Mouse (Mus musculus) neural tube, embryonic 13.5 days (tissue): Measurements from ENCODE around the gene M1ap. TPM values are rescaled to one million over a fixed set of nuclear protein-coding genes. Genes with fewer than 3 reads are reported as not detected.

Source experiments
- ATAC-seq: fragments of 200-750 bp; cut with Nextera tagmentation; 2 replicates; pipeline ENCODE4 v1.8.0; 2017; ENCODE audit warnings: low read depth, mild to moderate bottlenecking, moderate TSS enrichment, moderate library complexity
- H3K27ac ChIP-seq: fragments of 300-500 bp; sonication (generic); replicated peaks from 2 replicates; pipeline ENCODE4 v1.5.1; 2015; ENCODE audit warnings: moderate library complexity, mild to moderate bottlenecking, inconsistent platforms
- H3K27me3 ChIP-seq: fragments of 300-500 bp; sonication (generic); 2 replicates; pipeline ENCODE4 v1.6.1; 2015; ENCODE audit warnings: mild to moderate bottlenecking, inconsistent platforms
- H3K36me3 ChIP-seq: fragments of 300-500 bp; sonication (generic); 2 replicates; pipeline ENCODE4 v1.6.1; 2015; ENCODE audit warnings: mild to moderate bottlenecking, inconsistent platforms
- H3K4me1 ChIP-seq: fragments of 300-500 bp; sonication (generic); replicated peaks from 2 replicates; pipeline ENCODE4 v1.6.1; 2015; ENCODE audit warnings: inconsistent platforms
- H3K4me2 ChIP-seq: fragments of 300-500 bp; sonication (generic); 2 replicates; pipeline ENCODE4 v1.6.1; 2015; ENCODE audit warnings: inconsistent platforms, mild to moderate bottlenecking, moderate library complexity
- H3K4me3 ChIP-seq: fragments of 300-500 bp; sonication (generic); 2 replicates; pipeline ENCODE4 v1.5.1; 2015; ENCODE audit warnings: mild to moderate bottlenecking, inconsistent platforms
- H3K9ac ChIP-seq: fragments of 300-500 bp; sonication (generic); 2 replicates; pipeline ENCODE4 v1.6.1; 2015; ENCODE audit warnings: moderate library complexity, mild to moderate bottlenecking, inconsistent platforms
- H3K9me3 ChIP-seq: fragments of 300-500 bp; sonication (generic); 2 replicates; pipeline ENCODE4 v1.6.1; 2016; ENCODE audit warnings: inconsistent platforms
- WGBS: fragments of 180-500 bp; shearing (Covaris S2); methylation state at CpG from one replicate; pipeline ENCODE4 v1.1.7; 2015; 5-methylcytosine and 5-hydroxymethylcytosine counted together
- polyA plus RNA-seq: library from polyadenylated mRNA; unstranded; fragments of >200 nt; fragmentation: Nextera tagmentation; extraction: Ambion mirVana; gene quantifications from 2 replicates; pipeline ENCODE4 v1.2.1, GENCODE M21; 2015

M1ap gene
- polyA plus RNA-seq, 1 experiment from 2014 or later = not detected

GRCm38 (mm10) chr6:82998326-82998725, 51.6 kb downstream of the M1ap start:
- Histone ChIP-seq H3K4me2 (no peak overlapping the region), H3K4me1 (peaks cover 5% of the 10 kb centered on the region; the same call in 1 of the 2 replicates), H3K4me3 (no peak overlapping the region), H3K36me3 (no peaks in the 10 kb centered on the region), H3K27ac (no peak overlapping the region), H3K27me3 (0 out of 2 replicates have a peak, but pooled peaks cover 4% of the 10 kb centered on the region), H3K9ac (no peak overlapping the region), H3K9me3 (no peaks in the 10 kb centered on the region)
- WGBS = 73% methylated on average over 4 of the region's 4 CpGs
- no peak for ATAC-seq

DNA sequence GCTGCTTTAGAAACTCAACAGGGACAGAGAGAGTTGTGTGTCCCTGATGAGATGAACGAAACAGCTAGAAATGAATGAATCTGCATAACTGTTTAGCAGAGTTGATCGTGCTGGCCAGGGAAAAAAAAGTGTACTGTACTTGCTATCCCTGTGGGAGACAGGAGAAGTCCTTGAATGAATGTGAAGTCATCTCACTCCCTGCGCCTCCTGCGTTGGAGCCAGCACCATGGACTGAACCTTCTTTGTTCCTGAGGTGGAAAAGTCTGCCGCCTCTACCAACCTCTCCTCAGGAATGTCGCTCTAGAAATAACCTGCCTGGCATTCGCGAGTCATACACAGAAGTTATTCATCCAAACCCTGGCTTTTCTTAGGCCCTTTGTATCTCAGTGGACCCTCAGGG, 53.3 kb downstream of the M1ap start:
- Histone ChIP-seq H3K9me3 (no peaks in the 10 kb centered on the region), H3K27ac (no peak overlapping the region), H3K4me3 (no peak overlapping the region), H3K27me3 (0 out of 2 replicates have a peak, but pooled peaks cover 4% of the 10 kb centered on the region), H3K4me1 (peaks cover 5% of the 10 kb centered on the region; the same call in 1 of the 2 replicates), H3K4me2 (no peak overlapping the region), H3K36me3 (no peaks in the 10 kb centered on the region), H3K9ac (no peak overlapping the region)
- WGBS = 68% methylated on average over 8 of the region's 8 CpGs
- no peak for ATAC-seq

- Histone ChIP-seq H3K9ac (no peak overlapping the region), H3K4me3 (no peak overlapping the region), H3K36me3 (no peaks in the 10 kb centered on the region), H3K27me3 (no peaks in the 10 kb centered on the region), H3K4me2 (no peak overlapping the region), H3K27ac (no peak overlapping the region), H3K9me3 (no peaks in the 10 kb centered on the region), H3K4me1 (no peaks in the 10 kb centered on the region)
- WGBS = 88% methylated on average over 1 of the region's 1 CpGs
- no peak for ATAC-seq
Observed at GRCm38 (mm10) chr6:83003082-83003481, 56.4 kb downstream of the M1ap start.

- H3K9ac ChIP-seq = no peak overlapping the region
- no peak for ATAC-seq
- H3K9me3 ChIP-seq = no peaks in the 10 kb centered on the region
Observed at GRCm38 (mm10) chr6:83003850-83004249, 57.1 kb downstream of the M1ap start.

GRCm38 (mm10) chr6:83004309-83004708, 57.6 kb downstream of the M1ap start:
- Histone ChIP-seq H3K4me1 (no peaks in the 10 kb centered on the region), H3K4me2 (no peak overlapping the region), H3K27ac (no peak overlapping the region), H3K9me3 (no peaks in the 10 kb centered on the region), H3K4me3 (no peak overlapping the region), H3K36me3 (no peaks in the 10 kb centered on the region), H3K27me3 (no peaks in the 10 kb centered on the region), H3K9ac (no peak overlapping the region)
- ATAC-seq = no peak
- whole genome bisulfite sequencing = 80% methylated on average over 2 of the region's 2 CpGs

More at GRCm38 (mm10) chr6:83003850-83004249, 57.1 kb downstream of the M1ap start:
- 91% methylated on average over 5 of the region's 5 CpGs for WGBS
- H3K36me3 ChIP-seq = no peaks in the 10 kb centered on the region
- no peak overlapping the region for H3K4me2 ChIP-seq
- no peaks in the 10 kb centered on the region for H3K27me3 ChIP-seq
- H3K4me1 ChIP-seq = no peaks in the 10 kb centered on the region
- no peak overlapping the region for H3K27ac ChIP-seq
- H3K4me3 ChIP-seq = no peak overlapping the region

- H3K9me3 ChIP-seq = no peaks in the 10 kb centered on the region
Observed at GRCm38 (mm10) chr6:83004872-83005271, 58.2 kb downstream of the M1ap start.

GRCm38 (mm10) chr6:83005444-83006011, 58.8 kb downstream of the M1ap start:
- no peak overlapping the region for H3K4me3 ChIP-seq
- H3K36me3 ChIP-seq = no peaks in the 10 kb centered on the region
- ATAC-seq = no peak
- no peaks in the 10 kb centered on the region for H3K27me3 ChIP-seq
- H3K27ac ChIP-seq = no peak overlapping the region
- no peaks in the 10 kb centered on the region for H3K4me1 ChIP-seq
- no peak overlapping the region for H3K4me2 ChIP-seq
- 83% methylated on average over 10 of the region's 10 CpGs for WGBS
- H3K9ac ChIP-seq = no peak overlapping the region
- H3K9me3 ChIP-seq = no peaks in the 10 kb centered on the region

More at GRCm38 (mm10) chr6:83004872-83005271, 58.2 kb downstream of the M1ap start:
- Histone ChIP-seq H3K27me3 (no peaks in the 10 kb centered on the region), H3K36me3 (no peaks in the 10 kb centered on the region), H3K27ac (no peak overlapping the region), H3K4me3 (no peak overlapping the region), H3K4me2 (no peak overlapping the region), H3K9ac (no peak overlapping the region), H3K4me1 (no peaks in the 10 kb centered on the region)
- ATAC-seq = no peak
- WGBS = 67% methylated on average over 7 of the region's 7 CpGs

DNA sequence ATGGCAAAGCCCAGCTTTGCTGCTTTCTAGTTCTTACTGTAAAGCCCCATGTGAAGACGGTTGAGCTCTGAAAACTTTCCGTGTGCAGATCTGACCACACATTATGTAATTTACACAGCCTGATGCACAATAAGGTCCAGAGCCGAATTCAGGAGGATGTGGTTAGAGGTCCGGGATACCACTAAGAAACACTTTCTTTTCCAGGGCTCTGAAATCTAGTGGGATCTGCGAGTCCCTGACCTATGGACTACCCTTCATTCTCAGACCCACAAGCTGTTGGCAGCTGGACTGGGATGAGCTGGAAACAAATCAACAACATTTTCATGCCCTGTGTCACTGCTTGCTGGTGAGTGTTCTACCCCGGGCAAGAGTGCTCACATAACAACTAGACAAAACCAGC, 59.4 kb downstream of the M1ap start:
- Histone ChIP-seq H3K4me2 (no peak overlapping the region), H3K4me1 (no peaks in the 10 kb centered on the region), H3K9ac (no peak overlapping the region), H3K36me3 (no peaks in the 10 kb centered on the region), H3K27me3 (no peaks in the 10 kb centered on the region), H3K4me3 (no peak overlapping the region), H3K27ac (no peak overlapping the region), H3K9me3 (no peaks in the 10 kb centered on the region)
- 89% methylated on average over 6 of the region's 6 CpGs for WGBS
- ATAC-seq = no peak

DNA sequence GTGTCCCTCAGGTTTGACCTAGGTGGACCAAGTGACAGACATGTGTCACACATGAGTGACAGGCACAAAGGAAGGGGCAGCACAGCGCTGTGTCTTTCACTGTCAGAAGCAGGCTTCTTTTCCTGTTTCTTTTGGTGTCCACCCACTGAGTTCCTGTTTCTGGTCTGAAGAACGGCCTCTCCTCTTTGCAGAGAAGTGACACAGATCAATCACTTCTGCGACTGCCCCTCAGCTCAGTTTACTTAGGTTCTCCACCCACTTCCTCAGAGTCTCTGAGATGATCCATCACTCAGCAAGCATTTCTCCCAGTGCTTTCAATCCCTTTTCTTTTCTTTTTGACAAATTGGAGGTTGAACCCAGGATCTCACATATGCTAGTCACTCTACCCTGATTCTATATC, 62.0 kb downstream of the M1ap start:
- no peaks in the 10 kb centered on the region for H3K9me3 ChIP-seq
- WGBS = 46% methylated on average over 3 of the region's 3 CpGs
- no peaks in the 10 kb centered on the region for H3K36me3 ChIP-seq
- no peak overlapping the region for H3K27ac ChIP-seq
- H3K9ac ChIP-seq = no peak overlapping the region
- H3K4me2 ChIP-seq = no peak overlapping the region
- no peaks in the 10 kb centered on the region for H3K4me1 ChIP-seq
- H3K4me3 ChIP-seq = no peak overlapping the region
- ATAC-seq = no peak
- no peaks in the 10 kb centered on the region for H3K27me3 ChIP-seq

DNA sequence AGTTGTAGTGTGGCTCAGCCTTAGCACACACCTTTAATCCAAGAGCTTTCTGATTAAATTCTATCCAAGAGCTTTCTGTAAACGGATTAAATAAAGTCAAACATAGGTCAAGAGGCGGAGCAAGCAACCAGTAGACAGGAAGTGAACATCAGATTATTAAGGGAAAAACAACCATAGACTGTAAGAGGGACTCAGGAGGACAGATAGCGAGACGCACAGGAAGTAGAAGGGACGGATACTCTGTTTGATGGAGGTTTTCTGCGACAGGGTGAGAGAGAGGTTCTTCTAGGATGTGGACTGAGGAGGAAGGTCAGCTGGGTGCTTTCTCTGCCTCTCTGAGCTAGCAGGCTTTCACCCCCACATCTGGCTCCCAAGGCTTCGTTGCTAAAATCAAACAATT, 63.3 kb downstream of the M1ap start:
- WGBS = 73% methylated on average over 7 of the region's 7 CpGs
- H3K9ac ChIP-seq = no peak overlapping the region
- ATAC-seq = no peak
- no peaks in the 10 kb centered on the region for H3K4me1 ChIP-seq
- H3K27me3 ChIP-seq = no peaks in the 10 kb centered on the region
- no peak overlapping the region for H3K27ac ChIP-seq
- H3K36me3 ChIP-seq = no peaks in the 10 kb centered on the region
- no peak overlapping the region for H3K4me3 ChIP-seq
- no peak overlapping the region for H3K4me2 ChIP-seq
- no peaks in the 10 kb centered on the region for H3K9me3 ChIP-seq

DNA sequence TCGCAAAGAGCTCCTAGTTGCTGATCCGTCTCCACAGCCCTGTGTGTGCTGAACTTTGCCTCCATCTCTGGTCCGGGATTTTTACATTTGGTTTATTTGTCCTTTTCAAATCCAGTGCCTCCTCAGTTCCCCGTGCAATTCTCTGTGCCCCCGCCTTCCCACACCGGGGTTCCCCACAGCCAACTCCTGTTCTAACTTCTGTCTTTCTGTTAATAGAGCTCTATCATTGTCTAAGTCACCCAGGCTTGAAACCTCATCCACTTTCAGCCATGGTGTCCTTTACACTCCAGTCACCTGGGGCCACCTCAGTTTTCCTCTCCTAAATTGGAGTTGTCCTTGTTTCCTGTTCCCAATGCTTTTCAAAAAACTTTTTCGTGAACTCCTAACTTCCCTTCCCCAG, 64.6 kb downstream of the M1ap start:
- H3K36me3 ChIP-seq = no peaks in the 10 kb centered on the region
- H3K9ac ChIP-seq = no peak overlapping the region
- H3K4me2 ChIP-seq = no peak overlapping the region
- no peaks in the 10 kb centered on the region for H3K27me3 ChIP-seq
- no peak overlapping the region for H3K27ac ChIP-seq
- WGBS = 85% methylated on average over 7 of the region's 7 CpGs
- H3K4me1 ChIP-seq = no peaks in the 10 kb centered on the region
- H3K4me3 ChIP-seq = no peak overlapping the region
- no peaks in the 10 kb centered on the region for H3K9me3 ChIP-seq
- ATAC-seq = no peak

GRCm38 (mm10) chr6:83011756-83012155, 65.1 kb downstream of the M1ap start:
- Histone ChIP-seq H3K4me2 (no peak overlapping the region), H3K4me1 (no peaks in the 10 kb centered on the region), H3K9me3 (no peaks in the 10 kb centered on the region), H3K27me3 (no peaks in the 10 kb centered on the region), H3K9ac (no peak overlapping the region), H3K4me3 (no peak overlapping the region), H3K27ac (no peak overlapping the region), H3K36me3 (no peaks in the 10 kb centered on the region)
- ATAC-seq = no peak
- WGBS = 78% methylated on average over 6 of the region's 6 CpGs

- Histone ChIP-seq H3K9ac (no peak overlapping the region), H3K4me3 (no peak overlapping the region), H3K27ac (no peak overlapping the region), H3K9me3 (no peaks in the 10 kb centered on the region), H3K27me3 (no peaks in the 10 kb centered on the region), H3K4me1 (no peaks in the 10 kb centered on the region), H3K36me3 (no peaks in the 10 kb centered on the region), H3K4me2 (no peak overlapping the region)
- ATAC-seq = no peak
- WGBS = 78% methylated on average over 5 of the region's 5 CpGs
Observed at GRCm38 (mm10) chr6:83013444-83013843, 66.7 kb downstream of the M1ap start.
